Mouse (Mus musculus) megakaryocyte, embryonic 14.5 days (primary cell): Measurements from ENCODE around the gene Nudt22. TPM values are rescaled to one million over a fixed set of nuclear protein-coding genes. Genes with fewer than 3 reads are reported as not detected.

Source experiments
- H3K27me3 ChIP-seq: replicated peaks from 2 replicates; pipeline ENCODE3; 2012; ENCODE audit warnings: inconsistent platforms
- H3K36me3 ChIP-seq: replicated peaks from 2 replicates; pipeline ENCODE3; 2012; ENCODE audit warnings: low read length, inconsistent platforms, mixed read lengths
- H3K4me1 ChIP-seq: 2 replicates; pipeline ENCODE4 v1.6.1; 2012; ENCODE audit warnings: inconsistent platforms
- H3K4me3 ChIP-seq: replicated peaks from 2 replicates; pipeline ENCODE3; 2012; ENCODE audit warnings: moderate library complexity, mild to moderate bottlenecking, inconsistent platforms
- H3K9me3 ChIP-seq: 2 replicates; pipeline ENCODE4 v1.6.1; 2012; ENCODE audit warnings: inconsistent platforms
- FLI1 ChIP-seq: IDR thresholded peaks from 2 replicates; pipeline ENCODE4 v1.6.1; 2012; ENCODE audit warnings: low read length, inconsistent platforms, mixed read lengths
- GATA1 ChIP-seq: IDR thresholded peaks from 3 replicates; pipeline ENCODE4 v1.6.1; 2012; ENCODE audit warnings: mixed read lengths, low read length, inconsistent platforms, borderline replicate concordance
- polyA plus RNA-seq: library from polyadenylated mRNA; stranded (reverse); fragments of >175 nt; gene quantifications from 2 replicates; pipeline ENCODE4 v1.2.3, GENCODE M21; 2012; ENCODE audit warnings: low replicate concordance; ENCODE audit not compliant: insufficient read depth

The Nudt22 gene
- polyA plus RNA-seq, 1 experiment: 9.1 TPM

DNA sequence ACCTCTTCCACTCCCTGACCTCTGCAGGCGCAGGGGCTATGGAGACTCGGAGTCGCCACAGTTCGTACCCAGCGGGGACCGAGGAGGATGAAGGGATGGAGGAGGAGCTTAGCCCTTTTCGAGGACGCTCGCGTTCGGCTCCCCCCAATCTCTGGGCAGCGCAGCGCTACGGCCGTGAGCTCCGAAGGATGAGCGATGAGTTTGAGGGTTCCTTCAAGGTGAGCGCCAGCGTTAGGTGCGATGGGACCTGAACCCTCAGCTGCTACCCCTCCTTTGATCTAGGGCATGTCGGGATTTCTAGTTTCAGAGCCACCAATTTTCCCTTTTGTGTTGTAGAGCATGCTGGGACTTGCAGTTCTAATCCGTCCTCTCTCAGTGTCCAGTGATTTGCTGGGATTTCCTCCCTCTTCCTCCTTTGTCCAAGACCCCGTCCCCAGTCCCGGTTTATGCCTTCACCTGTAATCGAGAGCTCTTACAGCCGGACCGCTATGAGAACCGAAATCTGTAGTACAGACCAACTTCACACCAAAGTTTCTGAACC lies 45.2 kb downstream of the Nudt22 start:
- Histone ChIP-seq H3K4me1 (peaks cover 81% of the 10 kb centered on the region), H3K4me3 (peak overlapping the region; percentile 95), H3K36me3 (peaks cover 74% of the 10 kb centered on the region), H3K9me3 (no peaks in the 10 kb centered on the region), H3K27me3 (no peaks in the 10 kb centered on the region)
- no peak for TF ChIP-seq FLI1
- TF ChIP-seq GATA1: no peak

DNA sequence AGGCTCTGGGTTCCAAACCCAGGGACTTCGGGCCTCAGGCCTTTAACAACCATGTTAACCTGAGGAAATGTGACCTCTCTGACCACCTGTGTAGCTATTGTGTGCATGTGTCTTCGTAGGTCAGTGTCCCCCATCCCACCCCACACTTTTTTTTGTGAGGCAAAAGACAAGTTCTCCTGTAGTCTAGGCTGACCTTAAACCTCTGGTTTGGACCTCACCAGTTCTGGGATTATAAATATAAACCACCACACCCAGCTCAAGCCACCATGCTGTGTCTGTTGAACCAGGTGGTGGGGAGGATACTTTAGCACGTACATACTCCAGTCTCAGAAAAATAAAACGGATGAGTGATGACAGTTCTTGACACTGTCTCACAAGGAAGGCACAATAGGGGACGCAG lies 46.0 kb downstream of the Nudt22 start:
- H3K36me3 ChIP-seq: peaks cover 74% of the 10 kb centered on the region
- H3K27me3 ChIP-seq: no peaks in the 10 kb centered on the region
- H3K9me3 ChIP-seq: no peaks in the 10 kb centered on the region
- no peak for TF ChIP-seq FLI1
- TF ChIP-seq GATA1: no peak
- H3K4me3 ChIP-seq: peak overlapping the region; percentile 95
- peaks cover 81% of the 10 kb centered on the region for H3K4me1 ChIP-seq

DNA sequence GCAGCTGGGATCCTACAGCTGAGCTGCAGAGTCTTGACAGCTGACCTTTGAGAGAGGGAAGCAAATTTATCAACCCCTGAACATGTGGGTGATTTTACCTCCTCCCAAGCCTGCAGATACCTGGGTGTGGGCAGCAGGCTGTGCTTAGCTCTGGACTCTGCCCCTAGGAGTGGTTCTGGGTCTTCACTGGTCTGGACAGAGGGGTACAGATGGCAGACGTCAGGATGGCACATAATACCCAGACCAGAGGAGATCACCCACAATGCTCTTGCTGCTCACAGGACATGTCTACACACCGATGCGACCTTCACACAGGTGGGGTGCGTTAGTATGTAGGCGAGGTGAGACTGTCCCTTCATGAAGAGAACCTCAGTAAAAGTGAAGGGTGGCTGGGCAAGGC lies 46.4 kb downstream of the Nudt22 start:
- no peak for TF ChIP-seq GATA1
- TF ChIP-seq FLI1: no peak
- Histone ChIP-seq H3K4me1 (peaks cover 79% of the 10 kb centered on the region), H3K36me3 (peaks cover 71% of the 10 kb centered on the region), H3K9me3 (no peaks in the 10 kb centered on the region), H3K4me3 (peak overlapping the region; percentile 3), H3K27me3 (no peaks in the 10 kb centered on the region)

DNA sequence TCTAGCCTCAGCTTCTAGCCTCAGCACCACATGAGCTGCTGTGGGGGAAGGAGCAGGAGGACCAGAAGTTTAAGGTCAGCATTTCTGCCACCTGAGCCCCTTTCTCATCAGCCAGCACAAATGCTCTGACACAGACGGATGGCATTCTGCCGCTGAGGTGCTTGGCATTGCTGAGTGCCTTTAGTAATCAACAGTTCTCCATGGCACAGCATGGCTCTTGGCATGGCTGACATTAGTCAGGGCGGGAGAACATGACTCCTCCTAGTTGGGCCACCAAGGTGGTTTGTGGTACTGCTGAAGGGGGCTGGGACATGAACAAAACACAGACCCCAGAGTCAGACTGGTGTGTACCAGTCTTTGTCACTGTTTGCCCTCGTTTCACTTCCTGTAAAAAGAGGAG lies 47.7 kb downstream of the Nudt22 start:
- Histone ChIP-seq H3K9me3 (no peaks in the 10 kb centered on the region), H3K27me3 (no peaks in the 10 kb centered on the region), H3K4me1 (peaks cover 74% of the 10 kb centered on the region), H3K4me3 (no peak overlapping the region), H3K36me3 (peaks cover 64% of the 10 kb centered on the region)
- TF ChIP-seq FLI1: no peak
- no peak for TF ChIP-seq GATA1

DNA sequence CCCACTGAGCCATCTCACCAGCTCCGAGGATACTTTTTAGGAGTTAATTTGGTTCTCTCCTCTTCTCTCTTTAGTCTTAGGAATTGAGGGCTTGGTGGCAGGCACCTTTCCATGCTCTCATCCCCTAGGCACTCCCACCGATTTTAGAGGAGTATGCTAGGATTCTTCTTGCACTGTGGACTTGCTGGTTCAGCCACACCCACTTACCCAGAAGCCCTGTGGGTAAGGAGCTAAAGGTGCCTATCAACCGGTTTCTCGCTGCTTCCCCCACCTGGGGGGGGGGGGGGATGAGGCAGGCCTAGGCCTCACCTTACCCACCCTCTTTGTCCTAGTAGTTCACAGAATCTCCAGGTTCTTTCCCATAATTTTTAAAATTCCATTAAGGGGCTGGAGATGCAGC lies 48.2 kb downstream of the Nudt22 start:
- Histone ChIP-seq H3K9me3 (no peaks in the 10 kb centered on the region), H3K27me3 (no peaks in the 10 kb centered on the region), H3K36me3 (peaks cover 59% of the 10 kb centered on the region), H3K4me3 (no peak overlapping the region), H3K4me1 (peaks cover 74% of the 10 kb centered on the region)
- TF ChIP-seq GATA1 (no peak), FLI1 (no peak)

DNA sequence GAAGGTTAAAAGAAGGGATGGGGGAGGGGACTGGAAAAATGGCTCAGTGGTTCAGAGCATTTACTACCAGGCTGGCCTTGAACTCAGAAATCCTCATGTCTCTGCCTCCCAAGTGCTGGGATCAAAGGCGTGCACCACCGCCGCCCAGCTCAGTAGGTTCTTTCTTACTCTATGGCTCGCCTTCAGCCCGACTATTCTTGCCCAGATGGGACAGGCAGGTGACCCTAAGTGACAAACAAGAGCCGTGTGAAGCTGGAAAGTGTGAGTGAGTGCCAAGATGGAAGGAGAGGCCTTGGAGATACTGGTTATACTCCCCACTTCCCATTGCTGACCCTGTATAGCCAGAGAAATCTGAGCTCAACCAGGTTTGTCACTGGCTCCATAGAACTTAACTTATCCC lies 52.2 kb downstream of the Nudt22 start:
- peaks cover 68% of the 10 kb centered on the region for H3K4me1 ChIP-seq
- peaks cover 58% of the 10 kb centered on the region for H3K36me3 ChIP-seq
- H3K27me3 ChIP-seq: no peaks in the 10 kb centered on the region

More for the DNA sequence above, 52.2 kb downstream of the Nudt22 start:
- no peak overlapping the region for H3K4me3 ChIP-seq
- H3K9me3 ChIP-seq: no peaks in the 10 kb centered on the region
- no peak for TF ChIP-seq GATA1
- TF ChIP-seq FLI1: no peak

Other genes starting within 250 kb of the Nudt22 start
- 32.8 and 44.2 TPM in 2 replicates for gene Rps6ka4, start 155.5 kb downstream of the Nudt22 start, polyA plus RNA-seq
- gene Ccdc88b, start 137.9 kb downstream of the Nudt22 start, polyA plus RNA-seq: 22.9 and 55.2 TPM in 2 replicates
- 107 and 147 TPM in 2 replicates for gene Trmt112, start 86.4 kb downstream of the Nudt22 start, polyA plus RNA-seq
- gene Prdx5, start 86.0 kb downstream of the Nudt22 start, polyA plus RNA-seq: 209 and 955 TPM in 2 replicates
- 56.1 and 76.3 TPM in 2 replicates for gene Esrra, start 74.3 kb downstream of the Nudt22 start, polyA plus RNA-seq
- 0.83 TPM in 1 of 2 replicates, not detected in the other for gene Catsperz, start 70.7 kb downstream of the Nudt22 start, polyA plus RNA-seq
- gene Kcnk4, start 61.6 kb downstream of the Nudt22 start, polyA plus RNA-seq: 0.08 TPM in 1 of 2 replicates, not detected in the other
- 108 and 197 TPM in 2 replicates for gene Bad, start 54.3 kb downstream of the Nudt22 start, polyA plus RNA-seq
- gene Gpr137, start 53.6 kb downstream of the Nudt22 start, polyA plus RNA-seq: 112 and 118 TPM in 2 replicates
- 310 and 626 TPM in 2 replicates for gene Ppp1r14b, start 21.1 kb downstream of the Nudt22 start, polyA plus RNA-seq
- gene Plcb3, start 19.6 kb downstream of the Nudt22 start, polyA plus RNA-seq: 39.2 and 49.3 TPM in 2 replicates
- gene Fkbp2, start 15.6 kb downstream of the Nudt22 start, polyA plus RNA-seq: 154 and 460 TPM in 2 replicates
- 68.5 and 73.8 TPM in 2 replicates for gene Vegfb, start 8.5 kb downstream of the Nudt22 start, polyA plus RNA-seq
- gene Dnajc4, start 3.5 kb downstream of the Nudt22 start, polyA plus RNA-seq: 19.1 and 20.6 TPM in 2 replicates
- gene Trpt1, start within 50 bp of the Nudt22 start, polyA plus RNA-seq: 0.57 TPM in 1 of 2 replicates, not detected in the other
- 5,058 and 7,219 TPM in 2 replicates for gene Fermt3, start 23.4 kb upstream of the Nudt22 start, polyA plus RNA-seq
- 29.9 and 116 TPM in 2 replicates for gene Stip1, start 43.9 kb upstream of the Nudt22 start, polyA plus RNA-seq
- 9.2 and 14.0 TPM in 2 replicates for gene Macrod1, start 60.7 kb upstream of the Nudt22 start, polyA plus RNA-seq
- gene Flrt1, start 109.6 kb upstream of the Nudt22 start, polyA plus RNA-seq: not detected in 2 replicates
- 111 and 112 TPM in 2 replicates for gene Otub1, start 210.2 kb upstream of the Nudt22 start, polyA plus RNA-seq
- 446 and 491 TPM in 2 replicates for gene Cox8a, start 221.5 kb upstream of the Nudt22 start, polyA plus RNA-seq
- gene Naa40, start 245.1 kb upstream of the Nudt22 start, polyA plus RNA-seq: 14.4 and 15.8 TPM in 2 replicates